Mouse (Mus musculus): ENCODE data around the gene Gli3. TPM values are rescaled to one million over a fixed set of nuclear protein-coding genes. Genes with fewer than 3 reads are reported as not detected.

The Gli3 gene
- polyA plus RNA-seq, 1 experiment: 0.50 TPM

DNA sequence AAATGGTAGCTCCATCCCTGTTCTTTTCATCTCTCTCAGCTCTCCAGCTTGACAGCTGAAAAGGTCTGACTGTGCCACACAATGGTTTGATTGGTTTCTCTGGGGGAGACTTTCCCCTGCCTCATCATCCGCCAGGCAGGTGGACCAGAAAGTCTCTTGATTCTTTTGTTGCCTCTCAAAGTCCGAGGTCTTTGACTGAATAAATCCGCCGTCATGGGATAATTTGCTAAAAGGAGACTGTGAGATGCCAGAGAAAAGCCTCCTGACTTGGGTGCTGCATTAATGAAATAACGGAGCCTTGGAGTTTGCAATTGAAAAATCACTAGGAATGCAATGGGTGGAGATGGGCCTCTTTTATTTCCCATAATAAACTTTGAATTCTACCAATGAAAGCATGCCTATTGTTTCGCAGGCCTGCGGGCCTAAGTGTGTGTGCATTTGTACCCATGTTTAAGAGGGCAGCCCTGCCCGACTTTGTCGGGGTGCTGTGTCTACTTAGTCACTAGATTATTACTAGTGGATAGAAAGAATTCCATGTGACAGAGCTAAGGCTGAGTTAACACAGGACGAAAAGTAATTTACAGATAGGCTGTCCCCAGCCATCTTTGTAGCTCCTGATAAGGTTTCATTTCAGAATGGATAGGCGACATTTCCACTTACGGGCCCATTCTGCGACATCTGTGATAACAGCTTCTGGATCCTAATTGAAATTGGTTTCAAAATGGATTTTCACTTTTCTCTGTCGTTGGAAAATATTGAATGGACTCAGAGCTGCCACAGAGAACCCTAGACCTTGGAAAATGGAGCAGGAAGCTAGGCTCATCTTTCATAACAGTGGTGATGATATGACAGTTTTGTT is 23.2 kb downstream of the Gli3 start:
- no peaks in the 10 kb centered on the region for H3K4me1 ChIP-seq (ENCODE audit: control insufficient read depth, insufficient read depth, insufficient read length)
- H3K4me3 ChIP-seq (ENCODE audit: extremely low read depth, insufficient read depth, insufficient read length): no peak overlapping the region
- H3K27me3 ChIP-seq (ENCODE audit: control insufficient read depth, insufficient read depth, low read length): no peaks in the 10 kb centered on the region
- H3K27ac ChIP-seq (ENCODE audit: insufficient read depth, low read length): no peak overlapping the region
- no peaks in the 10 kb centered on the region for H3K36me3 ChIP-seq (ENCODE audit: control insufficient read depth, insufficient read depth, low read length)
- 88% methylated on average over 14 of the region's 14 CpGs for WGBS
- no peak for TF ChIP-seq CTCF (IDR thresholded peaks at IDR 0.05; ENCODE audit: extremely low read depth, insufficient read depth, insufficient read length, insufficient replicate concordance)
- TF ChIP-seq POLR2A (IDR thresholded peaks at IDR 0.05; ENCODE audit: low read depth, low read length): no peak
- no peak for DNase-seq (ENCODE audit: low read depth in 1 of 2, low spot score in 2 of 2)

DNA sequence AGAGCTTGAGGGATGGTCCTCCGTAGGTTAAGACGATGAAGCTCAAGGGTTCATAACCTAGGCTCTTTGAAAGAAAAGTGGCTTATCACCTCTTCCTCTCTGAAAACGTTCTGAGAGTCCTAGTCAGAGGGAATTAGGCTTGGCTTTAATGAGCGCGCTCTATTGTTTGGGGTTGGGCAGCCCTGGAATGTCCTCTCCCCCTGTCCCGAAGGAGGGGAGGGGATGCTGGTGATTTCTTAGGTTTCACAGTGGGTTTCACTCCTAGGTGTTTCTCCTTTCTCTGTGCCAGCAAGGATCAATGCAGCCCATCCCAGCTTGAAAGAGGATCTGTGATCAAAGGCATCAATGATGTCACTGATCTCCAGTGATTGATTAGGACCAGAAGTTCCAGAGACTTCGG is 24.3 kb downstream of the Gli3 start:
- no peak overlapping the region for H3K4me3 ChIP-seq (ENCODE audit: extremely low read depth, insufficient read depth, insufficient read length)
- DNase-seq (ENCODE audit: low read depth in 1 of 2, low spot score in 2 of 2): no peak
- WGBS: 74% methylated on average over 7 of the region's 7 CpGs
- no peak overlapping the region for H3K27ac ChIP-seq (ENCODE audit: insufficient read depth, low read length)
- H3K36me3 ChIP-seq (ENCODE audit: control insufficient read depth, insufficient read depth, low read length): no peaks in the 10 kb centered on the region
- H3K27me3 ChIP-seq (ENCODE audit: control insufficient read depth, insufficient read depth, low read length): no peaks in the 10 kb centered on the region
- TF ChIP-seq POLR2A (IDR thresholded peaks at IDR 0.05; ENCODE audit: low read depth, low read length) (no peak), CTCF (IDR thresholded peaks at IDR 0.05; ENCODE audit: extremely low read depth, insufficient read depth, insufficient read length, insufficient replicate concordance) (no peak)
- no peaks in the 10 kb centered on the region for H3K4me1 ChIP-seq (ENCODE audit: control insufficient read depth, insufficient read depth, insufficient read length)

DNA sequence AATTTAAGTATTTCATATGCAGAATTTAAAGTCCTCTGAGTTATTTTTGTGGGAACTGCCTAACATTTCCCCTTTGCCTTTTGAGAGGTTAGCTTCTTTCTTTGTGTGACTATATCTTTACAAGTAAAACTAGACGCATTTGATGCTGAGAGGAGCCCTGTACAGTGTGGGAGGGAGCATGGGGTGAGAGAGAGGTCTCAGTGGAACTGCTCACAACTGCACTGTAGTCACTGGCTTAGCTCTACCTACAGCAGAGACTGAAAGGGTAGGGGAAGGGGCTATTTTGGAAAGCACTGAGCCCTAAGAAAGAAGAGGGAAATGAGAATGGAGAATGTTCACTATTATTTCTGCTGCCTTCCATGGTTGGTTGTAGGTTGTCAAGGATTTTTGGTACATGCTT is 25.0 kb downstream of the Gli3 start:
- DNase-seq (ENCODE audit: low read depth in 1 of 2, low spot score in 2 of 2): no peak
- Histone ChIP-seq H3K4me1 (ENCODE audit: control insufficient read depth, insufficient read depth, insufficient read length) (no peaks in the 10 kb centered on the region), H3K27ac (ENCODE audit: insufficient read depth, low read length) (no peak overlapping the region), H3K27me3 (ENCODE audit: control insufficient read depth, insufficient read depth, low read length) (no peaks in the 10 kb centered on the region), H3K4me3 (ENCODE audit: extremely low read depth, insufficient read depth, insufficient read length) (no peak overlapping the region), H3K36me3 (ENCODE audit: control insufficient read depth, insufficient read depth, low read length) (no peaks in the 10 kb centered on the region)
- TF ChIP-seq CTCF (IDR thresholded peaks at IDR 0.05; ENCODE audit: extremely low read depth, insufficient read depth, insufficient read length, insufficient replicate concordance) (no peak), POLR2A (IDR thresholded peaks at IDR 0.05; ENCODE audit: low read depth, low read length) (no peak)
- 89% methylated on average over 1 of the region's 1 CpGs for WGBS

DNA sequence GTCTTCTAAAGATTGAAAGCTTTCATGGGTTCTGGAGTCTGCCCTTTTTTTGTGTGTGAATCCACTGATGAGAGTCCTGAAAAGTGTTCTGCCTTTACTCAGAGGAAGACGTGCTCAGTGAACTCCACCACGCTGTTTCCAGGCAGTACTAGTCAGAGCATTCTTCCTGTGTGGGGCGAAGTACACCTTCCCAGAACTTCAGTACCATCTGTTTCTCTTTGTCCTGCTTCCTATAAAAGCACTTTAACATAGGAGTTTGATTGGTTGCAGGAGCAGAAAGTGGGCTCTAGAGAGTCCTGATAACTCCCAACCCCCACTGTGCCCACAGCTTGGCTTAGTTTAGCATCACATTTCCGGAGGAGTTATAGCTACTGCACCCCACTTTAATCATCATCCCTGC is 32.8 kb downstream of the Gli3 start:
- Histone ChIP-seq H3K4me1 (ENCODE audit: control insufficient read depth, insufficient read depth, insufficient read length) (no peaks in the 10 kb centered on the region), H3K36me3 (ENCODE audit: control insufficient read depth, insufficient read depth, low read length) (no peaks in the 10 kb centered on the region), H3K4me3 (ENCODE audit: extremely low read depth, insufficient read depth, insufficient read length) (no peak overlapping the region), H3K27ac (ENCODE audit: insufficient read depth, low read length) (no peak overlapping the region), H3K27me3 (ENCODE audit: control insufficient read depth, insufficient read depth, low read length) (no peaks in the 10 kb centered on the region)
- no peak for DNase-seq (ENCODE audit: low read depth in 1 of 2, low spot score in 2 of 2)
- TF ChIP-seq POLR2A (IDR thresholded peaks at IDR 0.05; ENCODE audit: low read depth, low read length): no peak
- TF ChIP-seq CTCF (IDR thresholded peaks at IDR 0.05; ENCODE audit: extremely low read depth, insufficient read depth, insufficient read length, insufficient replicate concordance): no peak
- WGBS: 91% methylated on average over 4 of the region's 4 CpGs

DNA sequence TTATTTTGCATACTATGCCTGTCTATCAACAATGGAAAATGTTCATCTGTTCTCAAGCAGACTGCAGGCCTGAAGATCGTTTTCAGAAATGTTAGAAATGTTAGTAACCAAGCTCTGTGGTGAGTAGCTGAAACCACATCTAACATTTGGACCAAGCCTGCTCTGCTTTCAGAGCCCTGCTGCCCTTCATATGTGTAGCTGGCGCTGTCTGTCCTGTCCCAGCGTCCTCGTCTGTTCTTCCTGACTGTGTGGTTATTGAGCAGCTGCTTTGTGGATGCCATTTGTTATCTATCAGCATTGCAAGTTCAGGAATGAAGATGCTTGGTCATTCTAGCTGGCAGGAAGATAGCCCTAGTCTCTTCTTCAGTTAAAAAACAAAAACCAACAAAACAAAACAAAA is 35.3 kb downstream of the Gli3 start:
- TF ChIP-seq POLR2A (IDR thresholded peaks at IDR 0.05; ENCODE audit: low read depth, low read length) (no peak), CTCF (IDR thresholded peaks at IDR 0.05; ENCODE audit: extremely low read depth, insufficient read depth, insufficient read length, insufficient replicate concordance) (no peak)
- 61% methylated on average over 4 of the region's 4 CpGs for WGBS
- Histone ChIP-seq H3K27me3 (ENCODE audit: control insufficient read depth, insufficient read depth, low read length) (no peaks in the 10 kb centered on the region), H3K4me1 (ENCODE audit: control insufficient read depth, insufficient read depth, insufficient read length) (no peaks in the 10 kb centered on the region), H3K36me3 (ENCODE audit: control insufficient read depth, insufficient read depth, low read length) (no peaks in the 10 kb centered on the region), H3K4me3 (ENCODE audit: extremely low read depth, insufficient read depth, insufficient read length) (no peak overlapping the region), H3K27ac (ENCODE audit: insufficient read depth, low read length) (no peak overlapping the region)
- DNase-seq (ENCODE audit: low read depth in 1 of 2, low spot score in 2 of 2): no peak

DNA sequence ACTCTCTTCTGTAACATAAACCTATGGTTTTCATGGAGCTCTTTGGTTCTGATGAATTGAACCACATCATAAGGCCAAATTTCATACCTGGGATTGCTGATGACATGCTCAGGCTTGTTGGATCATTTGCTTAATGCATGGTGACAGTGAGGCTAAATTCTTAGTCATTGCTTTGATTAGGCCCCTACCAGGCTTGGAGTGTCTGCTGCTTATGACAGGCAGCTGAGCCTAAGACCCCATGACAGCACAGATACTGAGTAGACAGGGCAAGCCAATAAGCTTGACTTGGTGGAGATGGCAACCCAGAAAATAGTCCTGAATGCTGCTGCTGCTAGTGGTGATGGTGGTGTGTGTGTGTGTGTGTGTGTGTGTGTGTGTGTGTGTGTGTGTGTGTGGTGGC is 47.9 kb downstream of the Gli3 start:
- Histone ChIP-seq H3K27ac (ENCODE audit: insufficient read depth, low read length) (no peak overlapping the region), H3K4me3 (ENCODE audit: extremely low read depth, insufficient read depth, insufficient read length) (no peak overlapping the region), H3K4me1 (ENCODE audit: control insufficient read depth, insufficient read depth, insufficient read length) (no peaks in the 10 kb centered on the region), H3K36me3 (ENCODE audit: control insufficient read depth, insufficient read depth, low read length) (no peaks in the 10 kb centered on the region), H3K27me3 (ENCODE audit: control insufficient read depth, insufficient read depth, low read length) (no peaks in the 10 kb centered on the region)
- DNase-seq (ENCODE audit: low read depth in 1 of 2, low spot score in 2 of 2): no peak
- no peak for TF ChIP-seq POLR2A (IDR thresholded peaks at IDR 0.05; ENCODE audit: low read depth, low read length)
- TF ChIP-seq CTCF (IDR thresholded peaks at IDR 0.05; ENCODE audit: extremely low read depth, insufficient read depth, insufficient read length, insufficient replicate concordance): no peak

DNA sequence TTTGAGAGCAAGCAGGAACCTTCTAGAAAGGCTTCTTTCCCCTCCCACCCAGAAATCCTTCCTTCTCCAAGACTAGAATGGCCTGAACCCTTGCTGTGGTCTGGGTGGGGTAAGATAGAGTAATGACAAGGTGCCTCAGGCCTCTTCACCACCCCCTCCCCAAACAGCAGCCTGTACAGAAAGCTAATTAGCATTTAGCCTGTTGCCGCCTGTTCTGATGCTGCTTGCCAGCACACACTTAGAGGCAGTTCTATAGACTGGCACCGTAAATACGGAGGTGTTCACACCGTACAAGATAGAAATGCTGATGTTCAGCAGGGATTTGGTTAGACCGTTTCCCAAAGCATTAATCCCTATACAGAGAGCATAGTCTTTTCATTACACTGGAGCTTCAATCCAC is 50.1 kb downstream of the Gli3 start:
- Histone ChIP-seq H3K36me3 (ENCODE audit: control insufficient read depth, insufficient read depth, low read length) (no peaks in the 10 kb centered on the region), H3K4me3 (ENCODE audit: extremely low read depth, insufficient read depth, insufficient read length) (no peak overlapping the region), H3K27ac (ENCODE audit: insufficient read depth, low read length) (no peak overlapping the region), H3K27me3 (ENCODE audit: control insufficient read depth, insufficient read depth, low read length) (no peaks in the 10 kb centered on the region), H3K4me1 (ENCODE audit: control insufficient read depth, insufficient read depth, insufficient read length) (no peaks in the 10 kb centered on the region)
- TF ChIP-seq CTCF (IDR thresholded peaks at IDR 0.05; ENCODE audit: extremely low read depth, insufficient read depth, insufficient read length, insufficient replicate concordance) (no peak), POLR2A (IDR thresholded peaks at IDR 0.05; ENCODE audit: low read depth, low read length) (no peak)
- 96% methylated on average over 5 of the region's 5 CpGs for WGBS
- no peak for DNase-seq (ENCODE audit: low read depth in 1 of 2, low spot score in 2 of 2)

Data from spleen, adult 2 months (tissue).